Mouse (Mus musculus) CH12.LX (cell line): ENCODE results near the gene Ssbp3.

ENCODE experiments used
- CHD1 ChIP-seq: IDR thresholded peaks from 2 replicates; pipeline ENCODE4 v1.6.1; 2012; ENCODE audit warnings: low read depth, low read length, improper control_type of control experiment, inconsistent platforms
- CTCF ChIP-seq, 2 experiments: IDR thresholded peaks in 1 of 2; conservative IDR thresholded peaks in 1 of 2; 2 replicates each; pipeline ENCODE4 v1.5.1; 2011 to 2012; ENCODE audit warnings: low read depth in 2 of 2, low read length in 2 of 2, improper control_type of control experiment in 1 of 2, inconsistent platforms in 1 of 2, mild to moderate bottlenecking in 1 of 2, moderate library complexity in 1 of 2
- EP300 ChIP-seq: IDR thresholded peaks from 2 replicates; pipeline ENCODE4 v1.6.1; 2011; ENCODE audit warnings: low read length, improper control_type of control experiment
- MXI1 ChIP-seq: IDR thresholded peaks from 2 replicates; pipeline ENCODE4 v1.6.1; 2011; ENCODE audit warnings: mild to moderate bottlenecking, low read depth, low read length, improper control_type of control experiment
- POLR2A ChIP-seq: IDR thresholded peaks from 2 replicates; pipeline ENCODE4 v1.6.1; 2011; ENCODE audit warnings: low read depth, mild to moderate bottlenecking, improper control_type of control experiment, low read length
- RAD21 ChIP-seq: IDR thresholded peaks from 2 replicates; pipeline ENCODE4 v1.6.1; 2011; ENCODE audit warnings: low read depth, mild to moderate bottlenecking, low read length, improper control_type of control experiment, moderate library complexity
- SMC3 ChIP-seq: IDR thresholded peaks from 2 replicates; pipeline ENCODE4 v1.6.1; 2011; ENCODE audit warnings: low read depth, low read length, improper control_type of control experiment
- TBP ChIP-seq: conservative IDR thresholded peaks from 2 replicates; pipeline ENCODE4 v1.6.1; 2011; ENCODE audit warnings: low read depth, low read length, improper control_type of control experiment

- TF ChIP-seq SMC3 (no peak), CHD1 (no peak), CTCF (conservative IDR thresholded peaks at IDR 0.05 in 1 of 2, IDR thresholded peaks at IDR 0.05 in 1 of 2; ENCODE audit: low read depth in 2 of 2, low read length in 2 of 2) (no peak), EP300 (no peak), POLR2A (no peak), TBP (no peak), MXI1 (no peak), RAD21 (no peak)
These were observed 103.3 kb downstream of the Ssbp3 start for GRCm38 (mm10) chr4:107013817-107014260.
